Mouse (Mus musculus) embryonic facial prominence, embryonic 14.5 days (tissue): ENCODE data around the gene Magel2. TPM values are rescaled to one million over a fixed set of nuclear protein-coding genes. Genes with fewer than 3 reads are reported as not detected.

Experiments used
- polyA plus RNA-seq: library from polyadenylated mRNA; unstranded; fragments of >200 nt; fragmentation: Nextera tagmentation; extraction: Ambion mirVana; gene quantifications from 2 replicates; pipeline ENCODE4 v1.2.1, GENCODE M21; 2014

The Magel2 gene
- polyA plus RNA-seq, 1 experiment from 2014 or later, result 13.3 TPM

Other genes starting within 250 kb of the Magel2 start
- gene Ndn, start 30.4 kb upstream of the Magel2 start, polyA plus RNA-seq, result 205 and 214 TPM in 2 replicates
- gene Mkrn3, start 43.1 kb downstream of the Magel2 start, polyA plus RNA-seq, result 6.2 TPM in 2 replicates
- gene Peg12, start 87.5 kb downstream of the Magel2 start, polyA plus RNA-seq, result 26.3 and 33.5 TPM in 2 replicates